Mouse (Mus musculus): ENCODE data around the gene Dmc1. TPM values are rescaled to one million over a fixed set of nuclear protein-coding genes. Genes with fewer than 3 reads are reported as not detected.
A peak's percentile ranks its signal among the peaks of the same experiment; 100 is the strongest.

The Dmc1 gene
- total RNA-seq, 2 experiments from 2014 or later: 0.20 TPM; not detected in 1

DNA sequence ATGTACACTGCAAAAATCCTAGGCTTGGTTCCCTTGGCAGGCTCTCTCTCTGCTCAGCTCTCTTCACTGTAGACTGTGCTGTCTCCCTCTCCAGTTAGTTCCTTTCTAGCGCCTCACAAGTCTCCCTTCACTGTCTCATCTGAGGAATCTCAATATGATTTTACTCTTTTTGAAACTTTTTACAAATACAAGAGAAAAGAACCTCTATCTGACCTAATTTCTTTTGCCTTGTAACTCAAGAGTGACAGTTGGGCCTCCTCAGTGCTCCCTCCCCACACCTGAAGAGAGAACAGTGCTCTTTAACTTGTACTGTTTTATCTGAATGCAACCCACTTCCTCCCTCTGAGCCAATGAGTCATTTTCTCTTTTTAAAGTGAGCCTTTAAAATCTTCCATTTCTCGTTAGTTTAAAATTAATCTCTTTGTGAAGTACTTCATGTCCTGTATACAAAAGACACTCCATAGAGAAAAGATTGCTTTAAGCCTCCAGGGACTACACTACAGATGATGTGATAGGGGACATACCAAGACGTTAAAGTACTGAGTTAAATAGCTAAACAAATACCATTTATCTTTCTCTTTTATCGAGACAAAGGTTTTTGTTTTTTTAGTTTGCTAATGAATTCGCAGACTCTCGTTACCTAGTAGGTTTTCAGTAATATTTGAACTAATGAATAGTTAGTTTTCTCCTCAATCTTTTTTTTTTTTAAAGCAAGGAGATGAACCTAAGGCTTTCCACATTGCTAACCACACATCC lies 27.1 kb downstream of the Dmc1 start:
- intact Hi-C loops (cut with DNase I; ENCODE audit: low total_unique reads): no loop called here
- DNase-seq: no peak

DNA sequence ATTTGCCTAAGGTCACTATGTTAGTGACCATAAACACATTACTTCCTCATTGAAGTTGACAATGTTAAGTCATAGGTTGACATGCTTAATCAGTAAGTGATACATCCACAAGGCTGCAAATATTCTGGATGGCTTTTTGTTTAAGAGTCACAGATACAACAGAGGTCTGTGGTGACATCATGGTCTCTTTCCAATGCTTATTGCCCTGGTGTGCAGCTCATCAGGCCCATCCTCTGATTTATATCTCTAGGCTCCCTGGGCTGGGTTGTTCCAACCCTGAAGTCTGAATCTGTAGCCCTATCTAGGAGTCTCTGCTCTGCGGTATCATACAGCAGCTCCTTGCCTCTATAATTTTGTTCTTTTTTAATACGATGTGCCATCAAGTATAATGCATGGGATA lies 28.0 kb downstream of the Dmc1 start:
- no peak for DNase-seq
- intact Hi-C loops (cut with DNase I; ENCODE audit: low total_unique reads): no loop called here

DNA sequence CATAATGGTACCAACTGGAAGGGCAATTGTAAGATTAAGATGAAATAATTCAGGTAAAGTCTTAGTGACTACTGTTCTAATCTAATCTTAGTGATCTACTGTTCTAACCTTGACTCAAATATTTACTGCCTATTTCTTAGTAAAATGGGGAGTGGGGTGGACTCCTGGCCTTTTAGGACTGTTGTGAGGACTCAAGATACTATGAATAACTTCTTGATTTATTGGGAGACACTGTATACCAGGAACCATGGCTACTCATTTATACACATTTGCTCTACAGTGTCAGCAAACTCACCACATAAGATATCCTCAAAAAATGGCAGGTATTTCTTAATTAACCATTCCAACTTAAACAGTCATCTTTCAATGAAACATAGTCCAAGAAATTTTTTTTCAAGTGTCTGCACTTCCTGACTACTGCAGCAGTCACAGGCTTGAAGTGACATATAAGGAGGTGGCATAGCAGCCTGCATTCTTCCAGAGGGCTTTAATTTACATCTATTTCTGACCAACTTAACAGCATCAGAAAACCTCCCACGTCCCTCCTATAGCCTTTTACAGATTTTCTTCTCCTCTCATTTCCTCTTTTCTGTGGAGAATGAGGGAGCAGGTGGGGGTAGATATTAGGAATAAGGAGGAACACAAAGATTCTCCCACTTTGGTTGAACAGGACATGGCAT lies 29.2 kb downstream of the Dmc1 start:
- DNase-seq: no peak
- intact Hi-C loops (cut with DNase I; ENCODE audit: low total_unique reads): no loop called here

DNA sequence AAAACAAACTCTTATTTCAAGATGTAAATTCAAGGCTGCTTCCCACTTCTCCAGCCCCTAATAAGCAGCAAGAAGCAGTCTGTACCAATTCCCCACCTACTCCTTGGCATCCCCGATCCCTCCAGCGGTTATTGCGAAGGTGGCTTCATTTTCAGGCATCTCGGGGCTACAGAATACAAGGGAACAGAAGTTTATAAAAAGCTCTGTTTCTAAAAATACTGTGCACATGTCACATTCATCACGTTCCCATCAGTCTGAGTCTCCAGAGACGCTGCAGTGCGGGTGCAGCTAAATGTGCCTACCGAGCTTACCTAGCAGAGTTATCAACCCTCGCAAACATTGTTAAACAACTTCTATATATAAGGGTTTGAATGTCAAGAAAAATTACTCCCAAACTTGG lies 42.5 kb downstream of the Dmc1 start:
- intact Hi-C loops (cut with DNase I; ENCODE audit: low total_unique reads): no loop called here

DNA sequence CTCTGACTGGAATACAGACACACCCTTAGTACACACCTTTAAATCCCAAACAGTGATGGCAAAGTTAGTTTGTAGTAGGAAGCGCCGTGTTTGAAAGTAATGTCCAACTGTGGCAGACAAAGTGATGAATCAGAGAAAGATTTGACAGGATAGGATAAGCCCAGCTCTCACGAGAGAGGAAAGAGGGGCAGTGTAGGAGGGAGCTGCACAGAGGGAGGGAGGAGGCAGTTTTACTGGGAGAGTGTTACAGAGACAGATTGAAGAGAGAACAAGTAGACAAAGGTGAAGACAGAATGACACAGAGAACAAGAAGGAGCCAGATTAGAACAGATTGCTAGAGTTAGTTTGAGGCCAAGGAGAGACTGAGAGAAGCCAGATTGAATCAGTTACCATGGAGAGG lies 45.3 kb downstream of the Dmc1 start:
- intact Hi-C loops (cut with DNase I; ENCODE audit: low total_unique reads): no loop called here
- no peak for DNase-seq

More for the DNA sequence above, 42.5 kb downstream of the Dmc1 start:
- no peak for DNase-seq

DNA sequence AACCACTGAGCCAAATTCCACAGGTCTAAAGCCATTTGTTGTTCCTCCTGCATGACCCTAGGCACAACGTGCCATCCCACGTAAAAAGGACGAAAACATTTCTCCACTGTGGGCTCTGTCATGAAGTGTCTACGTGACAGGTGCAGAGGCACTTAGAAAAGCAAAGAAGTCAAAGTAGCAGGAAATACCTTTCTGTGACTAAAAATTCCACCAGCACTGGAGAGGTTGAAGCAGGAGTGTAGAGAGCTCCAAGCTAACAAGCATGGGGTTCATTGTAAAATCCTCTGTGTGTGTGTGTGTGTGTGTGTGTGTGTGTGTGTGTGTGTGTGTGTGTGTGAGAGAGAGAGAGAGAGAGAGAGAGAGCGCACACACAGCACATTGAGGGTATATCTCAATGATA lies 52.3 kb downstream of the Dmc1 start:
- intact Hi-C loops (cut with DNase I; ENCODE audit: low total_unique reads): no loop called here
- DNase-seq: no peak

DNA sequence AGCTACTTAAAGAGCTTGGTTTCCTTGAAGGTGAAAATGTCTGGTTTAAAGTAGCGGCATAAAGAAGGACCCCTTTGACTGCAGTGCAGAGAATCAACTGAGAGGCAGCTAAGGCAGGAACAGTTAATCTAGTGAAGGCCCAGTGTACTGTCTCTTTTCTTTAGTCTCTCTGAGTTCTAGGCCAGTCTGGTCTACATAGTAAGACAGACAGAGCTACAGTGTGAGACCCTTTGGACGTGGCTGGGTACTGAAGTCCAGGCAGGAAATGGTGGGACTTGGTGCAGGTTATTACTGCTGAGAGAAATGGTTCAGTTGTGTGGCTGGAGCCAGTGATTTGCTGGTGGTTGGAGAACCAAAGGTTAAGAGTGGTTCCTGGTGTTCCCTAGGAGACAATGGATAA lies 56.7 kb downstream of the Dmc1 start:
- intact Hi-C loops (cut with DNase I; ENCODE audit: low total_unique reads): no loop called here
- DNase-seq: no peak

DNA sequence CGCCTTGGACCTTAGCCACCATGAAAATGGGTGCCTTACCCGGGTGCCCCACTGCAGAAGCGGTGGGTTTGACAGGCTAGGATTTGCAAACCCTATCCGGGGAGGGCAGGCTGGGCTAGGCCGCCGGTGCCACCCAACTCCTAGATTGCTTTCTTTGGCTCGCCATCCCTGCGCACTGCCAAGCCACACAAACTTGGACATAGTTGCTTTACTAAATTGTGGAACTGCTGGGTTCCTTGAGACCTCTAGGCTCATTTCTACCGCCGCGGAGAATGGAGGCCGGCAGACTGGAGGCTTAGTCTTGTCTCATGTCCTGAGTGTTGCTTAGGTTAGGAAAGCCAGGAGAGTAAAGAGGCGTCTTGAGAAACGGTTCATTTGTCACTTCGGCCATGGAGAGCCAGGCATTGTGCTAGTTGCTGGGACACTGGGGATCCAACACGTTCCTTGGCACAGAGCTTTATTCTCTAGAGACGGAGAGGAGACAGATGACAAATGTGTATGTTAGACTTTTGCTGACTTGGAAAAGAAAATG lies 57.6 kb downstream of the Dmc1 start:
- intact Hi-C loops (cut with DNase I; ENCODE audit: low total_unique reads): no loop called here
- DNase-seq: no peak

DNA sequence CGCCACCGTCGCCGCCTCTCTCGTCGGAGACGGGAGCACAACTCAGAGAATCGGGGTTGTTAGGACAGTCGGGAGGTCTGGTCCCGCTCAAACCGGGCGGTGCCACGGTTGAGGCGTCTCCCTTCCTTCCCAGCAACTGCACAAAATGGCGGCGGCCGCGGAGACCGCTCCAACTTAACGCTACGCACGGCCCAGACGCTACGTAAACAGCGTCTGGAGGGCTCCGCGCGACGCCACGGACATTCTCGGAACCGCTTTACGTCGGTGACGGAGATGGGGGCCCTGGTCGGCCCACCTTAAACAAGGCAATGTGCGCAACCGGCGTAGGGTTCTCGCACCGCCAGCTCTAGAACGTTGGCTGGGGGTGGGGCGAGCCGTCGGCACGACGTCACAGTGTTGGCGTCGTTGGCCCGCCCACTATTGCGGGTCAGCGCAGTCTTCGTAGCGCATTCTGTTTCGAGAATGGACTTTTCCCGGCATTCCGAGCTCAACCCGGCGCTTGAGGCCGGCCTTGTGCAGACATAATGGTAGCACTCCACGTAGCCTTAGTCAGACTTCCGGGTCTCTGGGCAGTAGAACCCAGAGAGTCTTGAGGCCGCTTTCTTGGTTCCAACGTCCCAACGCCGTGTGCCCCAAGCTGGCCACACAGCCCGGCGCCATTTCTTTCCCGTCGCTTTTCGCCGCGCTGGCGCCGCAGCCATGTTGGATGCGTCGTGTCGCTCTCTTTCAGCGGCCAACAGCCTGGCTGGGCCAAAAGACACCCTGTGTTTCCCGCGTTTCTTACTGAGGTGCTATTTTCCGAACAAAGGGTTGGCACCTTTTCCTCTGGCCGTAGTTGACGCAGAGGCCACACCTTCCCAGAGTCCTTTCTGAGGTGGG lies 58.3 kb downstream of the Dmc1 start, which contains the start of gene Ddx17:
Gene Ddx17 (minus strand): TSS at position 332 of the 879 bp plus-strand sequence.
- DNase-seq: peak; percentile 97
- intact Hi-C loops (cut with DNase I; ENCODE audit: low total_unique reads): no loop called here

DNA sequence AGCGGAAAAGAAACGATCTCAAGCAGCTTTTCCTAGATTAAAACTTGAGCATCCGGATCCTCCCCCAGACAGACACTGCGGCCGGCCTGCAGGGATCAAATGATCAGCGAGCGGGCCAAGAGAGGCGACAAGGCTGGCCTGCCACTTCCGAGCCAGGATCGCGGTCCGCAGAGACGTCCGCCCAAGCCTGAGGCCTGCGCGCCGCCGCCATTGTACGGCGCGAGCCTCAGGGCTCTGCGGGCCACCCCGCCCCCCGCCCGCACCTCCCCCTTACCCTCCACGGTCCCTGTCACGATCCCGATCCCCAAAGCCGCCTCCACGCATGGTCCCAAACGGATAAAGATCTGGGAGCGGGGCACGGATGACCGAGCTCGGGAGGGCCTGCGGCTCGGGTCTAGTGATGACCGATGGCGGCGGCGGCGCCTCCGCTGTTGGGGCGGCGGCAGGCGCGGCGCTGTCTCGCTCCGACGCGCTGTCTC lies 58.9 kb downstream of the Dmc1 start:
- intact Hi-C loops (cut with DNase I; ENCODE audit: low total_unique reads): no loop called here
- DNase-seq: peak; percentile 90

DNA sequence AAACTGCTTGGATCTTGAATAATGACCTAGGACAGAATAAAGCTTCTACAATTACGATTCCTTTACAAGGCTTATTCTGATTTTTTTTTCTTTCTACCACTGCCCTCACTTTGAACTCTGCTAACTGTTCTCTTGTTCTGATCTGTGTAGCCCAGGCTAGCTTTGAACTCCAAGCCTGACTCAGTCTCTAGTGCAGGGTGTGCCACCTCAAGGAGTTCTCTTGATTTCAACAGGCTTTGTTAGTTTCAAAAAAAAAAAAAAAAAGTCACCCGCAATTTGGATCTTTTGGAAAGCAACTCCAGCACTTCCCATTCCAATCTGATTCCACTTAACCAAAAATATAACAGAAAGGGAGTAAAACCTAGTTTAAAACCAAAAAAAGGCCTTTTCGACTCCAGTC lies 59.4 kb downstream of the Dmc1 start:
- DNase-seq: no peak
- intact Hi-C loops (cut with DNase I; ENCODE audit: low total_unique reads): no loop called here

DNA sequence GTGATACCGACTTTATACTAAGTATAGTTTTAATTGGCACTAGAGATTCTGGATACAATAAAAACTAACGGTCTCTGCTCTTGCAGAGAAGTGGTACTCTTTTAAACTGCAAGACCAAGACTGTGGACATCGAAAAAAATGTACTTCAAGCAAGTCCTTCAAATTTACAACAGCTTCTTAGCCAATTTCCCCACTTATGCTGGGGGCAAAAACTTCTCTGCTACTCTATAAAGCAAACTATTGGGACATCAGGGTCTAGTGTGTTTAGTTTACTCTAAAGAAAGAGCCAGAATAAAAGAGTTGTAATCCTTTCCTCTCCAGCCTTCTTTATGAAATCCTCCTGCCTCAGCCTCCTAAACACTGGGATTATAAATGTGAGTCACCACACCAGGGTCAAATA lies 60.9 kb downstream of the Dmc1 start:
- intact Hi-C loops (cut with DNase I; ENCODE audit: low total_unique reads): no loop called here
- DNase-seq: no peak

DNA sequence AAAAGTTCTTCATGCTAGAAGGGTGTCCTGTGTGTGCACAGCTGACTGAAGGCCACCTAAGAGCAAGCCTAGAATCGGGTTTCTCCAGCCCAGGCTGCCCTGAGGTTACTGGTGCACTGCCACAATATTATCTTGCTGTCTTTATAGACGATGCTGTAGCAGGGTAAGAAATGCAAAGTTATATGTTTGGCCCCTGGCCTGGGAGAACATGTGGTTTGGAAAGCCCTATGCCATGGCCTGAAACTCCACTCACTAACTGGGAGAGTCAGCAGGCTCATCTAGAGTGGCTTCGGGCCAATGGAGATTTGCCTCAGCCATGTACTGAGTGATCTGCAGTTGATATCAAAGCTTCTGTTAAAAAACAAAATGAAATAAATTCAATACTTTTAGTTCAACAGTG lies 71.1 kb downstream of the Dmc1 start:
- intact Hi-C loops (cut with DNase I; ENCODE audit: low total_unique reads): no loop called here
- no peak for DNase-seq

DNA sequence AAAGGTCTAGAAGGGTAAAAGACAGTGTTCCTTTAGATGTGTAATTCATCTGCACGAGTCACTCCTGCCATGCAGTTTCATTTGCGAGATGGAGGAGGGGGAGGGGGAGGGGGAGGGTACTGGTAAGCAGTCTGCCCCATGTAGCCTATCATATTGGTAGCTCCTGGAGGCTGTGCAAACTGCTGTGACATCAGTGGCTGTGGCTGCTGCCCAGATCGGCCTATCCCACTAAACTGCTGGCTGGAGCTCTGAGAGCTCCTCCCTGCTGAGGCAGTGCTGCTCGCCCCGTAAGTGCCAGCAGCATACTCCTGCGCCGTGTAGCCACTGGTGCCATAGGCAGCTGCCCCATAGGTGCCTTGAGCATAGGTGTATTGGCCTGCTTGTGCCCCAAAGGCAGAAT lies 75.0 kb downstream of the Dmc1 start:
- peak; percentile 61 for DNase-seq
- intact Hi-C loops (cut with DNase I; ENCODE audit: low total_unique reads): no loop called here

DNA sequence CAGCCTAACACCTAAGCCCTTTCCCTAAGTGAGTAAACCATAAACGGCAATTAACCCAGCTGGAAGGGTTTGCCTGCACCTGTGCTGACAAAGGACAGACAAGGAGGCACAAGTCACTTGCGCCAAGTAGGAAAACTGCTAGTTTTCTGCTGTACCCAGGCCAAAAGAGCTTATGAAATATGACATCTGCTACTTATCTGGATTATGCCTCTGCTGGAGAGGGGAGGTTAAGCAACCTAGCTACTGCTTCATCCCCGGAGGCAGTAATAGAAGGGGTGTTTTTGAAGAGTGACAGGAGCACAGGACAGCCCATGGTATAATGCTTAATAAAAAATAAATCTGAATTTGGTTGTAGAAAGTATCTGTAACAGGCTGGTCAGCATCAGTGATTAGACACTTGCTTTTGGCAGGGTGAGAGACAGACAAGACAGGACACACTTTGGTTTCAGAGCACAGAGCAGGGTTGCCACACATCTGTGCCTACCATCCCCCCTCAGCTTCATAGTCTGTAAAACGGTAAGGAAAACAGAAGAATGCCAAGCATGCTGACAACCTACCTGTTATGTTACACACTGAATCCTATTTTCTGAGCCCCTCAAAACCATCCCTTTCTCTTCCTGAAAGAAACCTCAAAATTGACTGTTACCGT lies 76.8 kb downstream of the Dmc1 start:
- no peak for DNase-seq
- intact Hi-C loops (cut with DNase I; ENCODE audit: low total_unique reads): no loop called here

DNA sequence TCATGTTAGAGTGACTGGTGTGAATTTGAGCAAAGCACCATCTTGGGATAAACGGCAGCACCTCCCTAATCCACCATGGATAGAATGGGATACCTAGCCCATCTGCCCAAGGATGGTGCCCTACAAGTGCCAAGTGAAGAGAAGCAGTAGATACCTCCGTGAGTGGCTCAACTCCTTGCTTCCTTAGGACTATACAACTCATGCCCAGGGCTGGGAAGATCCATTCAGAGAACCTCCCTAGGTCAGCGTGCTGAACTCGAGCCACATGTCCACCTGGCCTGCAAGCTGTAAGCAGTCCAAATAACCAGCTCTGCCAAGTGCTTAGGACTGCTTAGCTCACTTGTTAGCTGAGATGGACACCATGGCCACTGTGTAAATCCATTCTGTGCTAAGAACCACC lies 77.7 kb downstream of the Dmc1 start:
- peak; percentile 53 for DNase-seq
- intact Hi-C loops (cut with DNase I; ENCODE audit: low total_unique reads): no loop called here

DNA sequence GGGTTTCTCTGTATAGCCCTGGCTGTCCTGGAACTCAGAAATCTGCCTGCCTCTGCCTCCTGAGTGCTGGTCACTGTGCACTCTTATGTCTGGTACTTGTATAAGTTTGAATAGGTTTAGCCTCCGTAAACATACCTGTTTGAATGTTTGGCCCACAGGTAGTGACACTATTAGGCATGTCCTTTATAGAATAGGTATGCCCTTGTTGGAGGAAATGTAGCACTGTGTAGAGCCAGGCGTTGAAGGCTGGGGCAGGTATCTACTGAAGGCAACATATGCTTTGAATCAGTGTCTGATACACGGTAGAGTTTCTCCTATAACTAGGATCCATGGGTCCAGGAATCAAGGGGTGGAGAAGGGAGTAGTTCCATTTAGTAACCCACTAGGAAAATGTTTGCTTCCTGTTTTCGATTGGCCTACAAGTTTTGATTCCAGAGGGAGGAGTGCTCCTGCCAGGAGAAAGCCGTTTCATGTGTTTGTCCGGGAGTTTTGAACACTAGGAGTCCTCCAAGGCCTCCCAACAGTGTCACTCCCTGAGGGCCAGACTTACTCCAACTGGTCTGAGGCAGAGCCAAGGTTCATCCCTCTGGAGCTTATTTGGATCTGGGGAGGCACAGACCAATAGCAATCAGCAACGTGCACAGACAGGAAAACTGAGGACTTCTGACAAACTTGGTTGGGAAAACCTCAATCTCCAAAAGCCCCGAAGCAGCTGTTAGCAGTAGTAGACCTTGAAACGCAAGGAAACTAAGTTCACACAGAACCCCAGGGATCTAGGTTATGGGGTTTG lies 78.7 kb downstream of the Dmc1 start:
- intact Hi-C loops (cut with DNase I; ENCODE audit: low total_unique reads): no loop called here
- DNase-seq: no peak

DNA sequence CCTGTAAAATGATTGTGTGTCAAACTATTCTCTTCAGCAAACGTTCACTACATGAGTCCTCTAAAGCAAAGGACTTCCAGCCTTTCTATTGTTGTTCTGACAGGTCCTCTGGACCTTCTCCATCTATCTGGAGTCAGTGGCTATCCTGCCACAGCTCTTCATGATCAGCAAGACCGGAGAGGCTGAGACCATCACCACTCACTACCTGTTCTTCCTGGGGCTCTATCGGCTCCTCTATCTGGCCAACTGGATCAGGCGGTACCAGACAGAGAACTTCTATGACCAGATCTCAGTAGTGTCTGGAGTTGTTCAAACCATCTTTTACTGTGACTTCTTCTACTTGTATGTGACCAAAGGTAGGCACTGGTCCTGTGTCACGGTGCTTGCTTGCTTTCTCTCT lies 79.3 kb downstream of the Dmc1 start:
- intact Hi-C loops (cut with DNase I; ENCODE audit: low total_unique reads): no loop called here
- DNase-seq: no peak
